ENCODE assay signal across 13 mouse cellular contexts in genomic region chr5:150912156-150912555, GRCm38 (mm10). TPM values are rescaled to one million over a fixed set of nuclear protein-coding genes. Genes with fewer than 3 reads are reported as not detected.
A peak's percentile ranks its signal among the peaks of the same experiment; 100 is the strongest.
DNase-seq lines count a peak whose midpoint lies in the region; ATAC-seq lines count a peak whose summit lies in the region.
"Had no signal": no experiment of that assay in that cellular context is flagged by ENCODE, and none has a peak within 500 bp of the region (broad histone marks: within the 10 kb centered on the region; RNA-seq: fewer than 3 reads in every experiment).

No protein-coding gene starts in this region.

- no peaks in the 10 kb centered on the region for H3K9me3 ChIP-seq in hindbrain, embryonic 16.5 days (ENCODE audit: control insufficient read depth, low read length)
- H3K9me3 ChIP-seq in hindbrain, embryonic 11.5 days (ENCODE audit: control insufficient read depth, low read length), result peaks cover 2% of the 10 kb centered on the region; the same call in 1 of the 2 replicates
- peaks cover 3% of the 10 kb centered on the region; the same call in 1 of the 2 replicates for H3K9me3 ChIP-seq in intestine, embryonic 16.5 days (ENCODE audit: control insufficient read depth, low read length)
- peaks cover 6% of the 10 kb centered on the region; the same call in 1 of the 2 replicates for H3K9me3 ChIP-seq in kidney, embryonic 16.5 days (ENCODE audit: low read length)
- H3K9me3 ChIP-seq in limb, embryonic 13.5 days, result peaks cover 5% of the 10 kb centered on the region; the same call in 1 of the 2 replicates
- H3K9me3 ChIP-seq: neural tube, embryonic 13.5 days had no signal

- no peak overlapping the region for H3K9ac ChIP-seq in hindbrain, embryonic 16.5 days (ENCODE audit: low read depth, low read length)
- no peak overlapping the region for H3K9ac ChIP-seq in hindbrain, embryonic 11.5 days (ENCODE audit: low read depth, low read length)
- no peak overlapping the region for H3K9ac ChIP-seq in intestine, embryonic 16.5 days (ENCODE audit: low read depth, low read length)
- H3K9ac ChIP-seq in kidney, embryonic 16.5 days (replicated peaks; ENCODE audit: low read length), result 0 out of 2 replicates have a peak overlapping the region, but pooled peaks have one; percentile 8
- no peak overlapping the region for H3K9ac ChIP-seq in limb, embryonic 13.5 days
- H3K9ac ChIP-seq: heart, embryonic 12.5 days; neural tube, embryonic 13.5 days had no signal

- H3K4me2 ChIP-seq in hindbrain, embryonic 16.5 days (ENCODE audit: low read length), result no peak overlapping the region
- H3K4me2 ChIP-seq in hindbrain, embryonic 11.5 days (replicated peaks; ENCODE audit: low read depth, low read length), result no peak overlapping the region
- no peak overlapping the region for H3K4me2 ChIP-seq in intestine, embryonic 16.5 days (ENCODE audit: low read depth, low read length)
- 0 out of 2 replicates have a peak overlapping the region, but pooled peaks have one; percentile 4 for H3K4me2 ChIP-seq in kidney, embryonic 16.5 days (replicated peaks; ENCODE audit: low read depth, low read length)
- H3K4me2 ChIP-seq in limb, embryonic 13.5 days (replicated peaks), result no peak overlapping the region
- H3K4me2 ChIP-seq: heart, embryonic 12.5 days; neural tube, embryonic 13.5 days had no signal

- ATAC-seq in hindbrain, embryonic 16.5 days, result peak; percentile 24; the same call in 1 of the 2 replicates
- no peak for ATAC-seq in hindbrain, embryonic 11.5 days (ENCODE audit: low FRiP score)
- ATAC-seq in intestine, embryonic 16.5 days, result peak; percentile 44
- ATAC-seq in kidney, embryonic 16.5 days (ENCODE audit: low FRiP score, low TSS enrichment), result peak; percentile 91
- ATAC-seq in limb, embryonic 13.5 days (ENCODE audit: low FRiP score, low read depth), result no peak

- no peaks in the 10 kb centered on the region for H3K36me3 ChIP-seq in hindbrain, embryonic 16.5 days (ENCODE audit: control insufficient read depth, insufficient read depth, low read length)
- H3K36me3 ChIP-seq in hindbrain, embryonic 11.5 days (ENCODE audit: control insufficient read depth, insufficient read depth, low read length), result no peaks in the 10 kb centered on the region
- no peaks in the 10 kb centered on the region for H3K36me3 ChIP-seq in intestine, embryonic 16.5 days (ENCODE audit: control insufficient read depth, insufficient read depth, low read length)
- no peaks in the 10 kb centered on the region for H3K36me3 ChIP-seq in kidney, embryonic 16.5 days (ENCODE audit: insufficient read depth, low read length)
- H3K36me3 ChIP-seq in limb, embryonic 13.5 days, result no peaks in the 10 kb centered on the region
- H3K36me3 ChIP-seq: heart, embryonic 12.5 days; neural tube, embryonic 13.5 days had no signal

- H3K4me3 ChIP-seq in hindbrain, embryonic 16.5 days (ENCODE audit: low read length), result no peak overlapping the region
- H3K4me3 ChIP-seq in hindbrain, embryonic 11.5 days (ENCODE audit: low read depth, low read length), result no peak overlapping the region
- H3K4me3 ChIP-seq in intestine, embryonic 16.5 days (ENCODE audit: low read length), result no peak overlapping the region
- no peak overlapping the region for H3K4me3 ChIP-seq in kidney, embryonic 16.5 days (ENCODE audit: low read length)
- H3K4me3 ChIP-seq in limb, embryonic 13.5 days, result no peak overlapping the region
- H3K4me3 ChIP-seq: heart, embryonic 12.5 days; neural tube, embryonic 13.5 days had no signal

- no peak for DNase-seq in hindbrain, embryonic 11.5 days (ENCODE audit: low spot score)
- DNase-seq in layer of hippocampus, adult 18-20 months (ENCODE audit: low spot score in 2 of 2), result no peak
- DNase-seq in thymus, postnatal 14 days, result no peak
- DNase-seq: cerebellum, adult 18-20 months; lung, adult 18-20 months had no signal

- peaks cover 2% of the 10 kb centered on the region; the same call in 1 of the 2 replicates for H3K4me1 ChIP-seq in hindbrain, embryonic 16.5 days (ENCODE audit: control insufficient read depth, insufficient read depth, low read depth, low read length)
- H3K4me1 ChIP-seq in hindbrain, embryonic 11.5 days (replicated peaks; ENCODE audit: control insufficient read depth, insufficient read depth, low read length), result no peaks in the 10 kb centered on the region
- H3K4me1 ChIP-seq in intestine, embryonic 16.5 days (ENCODE audit: control insufficient read depth, insufficient read depth, low read length), result 0 out of 2 replicates have a peak, but pooled peaks cover under 1% of the 10 kb centered on the region
- peaks cover 46% of the 10 kb centered on the region for H3K4me1 ChIP-seq in kidney, embryonic 16.5 days (ENCODE audit: insufficient read depth, low read length)
- H3K4me1 ChIP-seq in limb, embryonic 13.5 days, result peaks cover 9% of the 10 kb centered on the region

- 30% methylated on average over 2 of the region's 2 CpGs for WGBS in hindbrain, embryonic 16.5 days
- 23% methylated on average over 2 of the region's 2 CpGs for WGBS in hindbrain, embryonic 11.5 days
- WGBS in intestine, embryonic 16.5 days, result 14% methylated on average over 2 of the region's 2 CpGs
- 6% methylated on average over 2 of the region's 2 CpGs for WGBS in kidney, embryonic 16.5 days
- 18% methylated on average over 2 of the region's 2 CpGs for WGBS in limb, embryonic 13.5 days

- H3K27ac ChIP-seq in hindbrain, embryonic 16.5 days (ENCODE audit: low read depth, low read length), result peak overlapping the region; percentile 12; the same call in 1 of the 2 replicates
- H3K27ac ChIP-seq in hindbrain, embryonic 11.5 days (ENCODE audit: low read depth, low read length), result no peak overlapping the region
- no peak overlapping the region for H3K27ac ChIP-seq in intestine, embryonic 16.5 days (ENCODE audit: low read length)
- H3K27ac ChIP-seq in kidney, embryonic 16.5 days (ENCODE audit: low read length), result peak overlapping the region; percentile 95
- H3K27ac ChIP-seq in limb, embryonic 13.5 days, result peak overlapping the region; percentile 22; the same call in 1 of the 2 replicates
- H3K27ac ChIP-seq: neural tube, embryonic 13.5 days had no signal

- H3K27me3 ChIP-seq in hindbrain, embryonic 16.5 days (replicated peaks; ENCODE audit: control insufficient read depth, insufficient read depth, low read length), result no peaks in the 10 kb centered on the region
- no peaks in the 10 kb centered on the region for H3K27me3 ChIP-seq in hindbrain, embryonic 11.5 days (ENCODE audit: control insufficient read depth, insufficient read depth, low read length)
- H3K27me3 ChIP-seq in intestine, embryonic 16.5 days (replicated peaks; ENCODE audit: control insufficient read depth, insufficient read depth, low read length), result no peaks in the 10 kb centered on the region
- H3K27me3 ChIP-seq in kidney, embryonic 16.5 days (ENCODE audit: insufficient read depth, low read length), result no peaks in the 10 kb centered on the region
- H3K27me3 ChIP-seq in limb, embryonic 13.5 days, result 0 out of 2 replicates have a peak, but pooled peaks cover under 1% of the 10 kb centered on the region
- H3K27me3 ChIP-seq: heart, embryonic 12.5 days; neural tube, embryonic 13.5 days had no signal

RNA-seq across cellular contexts. Expression of gene Kl, which starts 40.3 kb away (rescaled TPM):
- polyA plus RNA-seq in hindbrain, embryonic 16.5 days (2015; fragmentation: Nextera tagmentation; extraction: Ambion mirVana), result 1.3 and 1.6 TPM in 2 replicates
- polyA plus RNA-seq in hindbrain, embryonic 11.5 days (2014; fragmentation: Nextera tagmentation; extraction: Ambion mirVana), result 0.07 and 0.26 TPM in 2 replicates
- polyA plus RNA-seq in intestine, embryonic 16.5 days (2015; fragmentation: Nextera tagmentation; extraction: Ambion mirVana), result 0.04 TPM in 2 replicates
- polyA plus RNA-seq in kidney, embryonic 16.5 days (2015; fragmentation: Nextera tagmentation; extraction: Ambion mirVana), result 28.6 and 37.2 TPM in 2 replicates
- 0.18 and 0.23 TPM in 2 replicates for polyA plus RNA-seq in limb, embryonic 13.5 days (2015; fragmentation: Nextera tagmentation; extraction: Ambion mirVana)
- total RNA-seq in layer of hippocampus, adult 18-20 months (2021), result 10 to 100 TPM; 11.5 to 11.7 TPM
- total RNA-seq: hematopoietic stem cell, adult 5-6 weeks had no signal
- polyA plus RNA-seq: embryonic facial prominence, embryonic 11.5 days had no signal

Comparison
In these comparisons a context has a peak if more than half of its experiments do, and no peak if none do; other contexts are left out.
1. ATAC-seq: peak in hindbrain, embryonic 16.5 days (single experiment), intestine, embryonic 16.5 days (single experiment) and kidney, embryonic 16.5 days (single experiment); none in hindbrain, embryonic 11.5 days (single experiment) and limb, embryonic 13.5 days (single experiment).
2. H3K27ac ChIP-seq: peak in hindbrain, embryonic 16.5 days (single experiment), kidney, embryonic 16.5 days (single experiment) and limb, embryonic 13.5 days (single experiment); none in hindbrain, embryonic 11.5 days (single experiment) and intestine, embryonic 16.5 days (single experiment).
3. RNA of gene Kl, which starts 40.3 kb away (polyA plus RNA-seq): 28.6 to 37.2 TPM in kidney, embryonic 16.5 days; 1.3 to 1.6 TPM in hindbrain, embryonic 16.5 days, 0.07 to 0.26 TPM in hindbrain, embryonic 11.5 days, 0.18 to 0.23 TPM in limb, embryonic 13.5 days and 0.04 TPM in intestine, embryonic 16.5 days; every median in the first group is over 10 times any median in the second.